Mouse (Mus musculus) forebrain, embryonic 11.5 days (tissue): ENCODE measurements around the gene Ptgfrn. TPM values are rescaled to one million over a fixed set of nuclear protein-coding genes. Genes with fewer than 3 reads are reported as not detected.

Experiments used
- ATAC-seq: fragments of 200-750 bp; cut with Nextera tagmentation; replicated peaks from 2 replicates; pipeline ENCODE4 v1.8.0; 2017; ENCODE audit warnings: moderate TSS enrichment; ENCODE audit not compliant: low FRiP score
- DNase-seq: peaks from one replicate; pipeline ENCODE4 v3.0.0-alpha.2; 2017; ENCODE audit warnings: low spot score
- H3K27ac ChIP-seq: fragments of 300-500 bp; sonication (generic); 2 replicates; pipeline ENCODE4 v1.5.1; 2014; ENCODE audit warnings: low read depth, low read length
- H3K27me3 ChIP-seq: fragments of 300-500 bp; sonication (generic); 2 replicates; pipeline ENCODE4 v1.6.1; 2014; ENCODE audit warnings: mild to moderate bottlenecking, low read length, mixed read lengths; ENCODE audit not compliant: control insufficient read depth, insufficient read depth
- H3K36me3 ChIP-seq: fragments of 300-500 bp; sonication (generic); 2 replicates; pipeline ENCODE4 v1.6.1; 2014; ENCODE audit warnings: mild to moderate bottlenecking, low read length, moderate library complexity, mixed read lengths; ENCODE audit not compliant: control insufficient read depth, insufficient read depth
- H3K4me1 ChIP-seq: fragments of 300-500 bp; sonication (generic); replicated peaks from 2 replicates; pipeline ENCODE4 v1.6.1; 2014; ENCODE audit warnings: low read length, mixed read lengths; ENCODE audit not compliant: control insufficient read depth, insufficient read depth
- H3K4me2 ChIP-seq: fragments of 300-500 bp; sonication (generic); 2 replicates; pipeline ENCODE4 v1.6.1; 2014; ENCODE audit warnings: low read depth, mild to moderate bottlenecking, low read length, moderate library complexity, mixed read lengths; ENCODE audit not compliant: severe bottlenecking
- H3K4me3 ChIP-seq: fragments of 300-500 bp; sonication (generic); 2 replicates; pipeline ENCODE4 v1.5.1; 2014; ENCODE audit warnings: low read depth, low read length
- H3K9ac ChIP-seq: fragments of 300-500 bp; sonication (generic); 2 replicates; pipeline ENCODE4 v1.6.1; 2014; ENCODE audit warnings: low read length
- H3K9me3 ChIP-seq: fragments of 300-500 bp; sonication (generic); 2 replicates; pipeline ENCODE4 v1.6.1; 2016; ENCODE audit warnings: low read length, mixed read lengths; ENCODE audit not compliant: control insufficient read depth
- WGBS: fragments of 180-500 bp; shearing (Covaris S2); extraction: QIAGEN DNeasy Blood & Tissue Kit; methylation state at CpG from one replicate; pipeline ENCODE4 v1.1.7; 2014; 5-methylcytosine and 5-hydroxymethylcytosine counted together
- polyA plus RNA-seq: library from polyadenylated mRNA; unstranded; fragments of >200 nt; fragmentation: Nextera tagmentation; extraction: Ambion mirVana; gene quantifications from 2 replicates; pipeline ENCODE4 v1.2.1, GENCODE M21; 2014

The Ptgfrn gene
- polyA plus RNA-seq, 1 experiment from 2014 or later = 5.3 TPM

GRCm38 (mm10) chr3:101036001-101036400 is 74.1 kb downstream of the Ptgfrn start:
- WGBS = 91% methylated on average over 2 of the region's 2 CpGs
- no peak overlapping the region for H3K9ac ChIP-seq
- no peak for ATAC-seq
- no peaks in the 10 kb centered on the region for H3K27me3 ChIP-seq
- DNase-seq = no peak
- H3K36me3 ChIP-seq = no peaks in the 10 kb centered on the region
- H3K4me3 ChIP-seq = no peak overlapping the region
- no peak overlapping the region for H3K4me2 ChIP-seq
- H3K27ac ChIP-seq = no peak overlapping the region
- H3K4me1 ChIP-seq = no peaks in the 10 kb centered on the region
- no peaks in the 10 kb centered on the region for H3K9me3 ChIP-seq

- no peak for DNase-seq
- WGBS = 89% methylated on average over 9 of the region's 9 CpGs
- no peak for ATAC-seq
These were observed 75.6 kb downstream of the Ptgfrn start for GRCm38 (mm10) chr3:101034509-101034908.

GRCm38 (mm10) chr3:101033644-101034043 is 76.4 kb downstream of the Ptgfrn start:
- Histone ChIP-seq H3K4me1 (no peaks in the 10 kb centered on the region), H3K27me3 (no peaks in the 10 kb centered on the region), H3K4me3 (no peak overlapping the region), H3K36me3 (no peaks in the 10 kb centered on the region), H3K9me3 (no peaks in the 10 kb centered on the region), H3K4me2 (no peak overlapping the region), H3K27ac (no peak overlapping the region), H3K9ac (no peak overlapping the region)
- no peak for ATAC-seq
- DNase-seq = no peak
- 78% methylated on average over 4 of the region's 4 CpGs for WGBS

More at GRCm38 (mm10) chr3:101034509-101034908, 75.6 kb downstream of the Ptgfrn start:
- no peak overlapping the region for H3K27ac ChIP-seq
- no peak overlapping the region for H3K9ac ChIP-seq
- no peak overlapping the region for H3K4me3 ChIP-seq
- no peak overlapping the region for H3K4me2 ChIP-seq
- H3K27me3 ChIP-seq = no peaks in the 10 kb centered on the region
- no peaks in the 10 kb centered on the region for H3K4me1 ChIP-seq
- H3K9me3 ChIP-seq = no peaks in the 10 kb centered on the region
- H3K36me3 ChIP-seq = no peaks in the 10 kb centered on the region

DNA sequence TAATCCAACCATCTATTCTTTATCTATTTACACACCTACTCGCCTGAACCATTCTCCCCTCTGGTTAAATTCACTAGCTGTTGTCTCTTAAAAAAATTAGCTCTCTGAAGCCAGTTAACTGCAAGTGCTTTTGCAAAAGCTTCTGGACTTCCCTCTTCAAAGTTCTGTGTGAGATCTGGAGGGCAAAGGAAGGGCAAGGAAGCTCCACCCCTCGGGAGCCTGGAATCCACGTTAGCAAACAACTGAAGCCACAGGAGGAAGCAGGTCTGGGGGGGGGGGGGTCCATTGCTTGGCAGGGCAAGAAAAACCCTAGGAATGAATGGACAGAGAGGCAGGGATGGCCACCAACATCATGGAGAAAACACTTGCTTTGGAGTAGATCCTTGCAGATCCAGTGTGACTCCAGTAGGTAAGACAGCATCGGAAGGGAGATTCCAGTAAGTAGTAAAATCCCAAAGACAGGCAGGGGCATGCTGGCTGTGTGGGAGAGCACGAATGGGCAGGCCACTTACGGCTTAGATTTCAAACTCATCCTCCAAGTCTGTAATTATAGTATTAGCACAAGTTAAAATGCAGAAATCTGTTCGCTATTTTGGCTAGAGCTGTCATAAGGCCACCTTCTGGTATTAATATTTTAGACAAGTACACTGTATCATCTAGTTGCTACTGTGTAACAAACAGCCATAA is 78.5 kb downstream of the Ptgfrn start:
- 73% methylated on average over 7 of the region's 7 CpGs for WGBS
- H3K4me1 ChIP-seq = no peaks in the 10 kb centered on the region
- H3K4me3 ChIP-seq = no peak overlapping the region
- H3K9me3 ChIP-seq = no peaks in the 10 kb centered on the region
- H3K9ac ChIP-seq = no peak overlapping the region
- H3K4me2 ChIP-seq = no peak overlapping the region
- ATAC-seq = no peak
- no peak overlapping the region for H3K27ac ChIP-seq
- H3K36me3 ChIP-seq = no peaks in the 10 kb centered on the region
- DNase-seq = no peak
- no peaks in the 10 kb centered on the region for H3K27me3 ChIP-seq

DNA sequence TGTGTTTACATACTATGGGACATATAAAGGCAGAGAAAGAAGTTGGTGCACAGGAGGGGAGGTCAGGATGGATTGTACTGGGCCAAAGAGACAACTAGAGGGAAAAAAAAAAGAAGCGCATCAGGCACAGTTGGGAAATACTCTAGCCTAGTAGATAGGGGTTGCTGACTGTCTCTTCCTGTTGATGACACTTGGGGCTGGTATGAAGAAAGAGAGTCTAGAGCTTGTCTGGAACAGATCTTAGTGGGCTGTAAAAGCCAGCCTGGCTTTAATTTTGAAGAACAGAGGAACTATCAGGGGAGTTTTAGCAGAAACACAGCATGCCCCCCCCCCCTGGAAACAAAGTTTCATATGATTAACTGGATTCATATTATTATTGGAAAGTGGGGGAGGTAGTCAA is 79.4 kb downstream of the Ptgfrn start:
- Histone ChIP-seq H3K4me2 (no peak overlapping the region), H3K9ac (no peak overlapping the region), H3K27ac (no peak overlapping the region), H3K36me3 (no peaks in the 10 kb centered on the region), H3K27me3 (no peaks in the 10 kb centered on the region), H3K4me3 (no peak overlapping the region), H3K4me1 (no peaks in the 10 kb centered on the region), H3K9me3 (no peaks in the 10 kb centered on the region)
- 96% methylated on average over 1 of the region's 1 CpGs for WGBS
- DNase-seq (no peak), ATAC-seq (no peak)

- Histone ChIP-seq H3K4me2 (no peak within 1 kb of the TSS), H3K4me1 (no peaks in the 10 kb centered on the region), H3K9me3 (no peaks in the 10 kb centered on the region), H3K36me3 (no peaks in the 10 kb centered on the region), H3K9ac (no peak within 1 kb of the TSS), H3K27me3 (no peaks in the 10 kb centered on the region), H3K4me3 (no peak within 1 kb of the TSS), H3K27ac (no peak within 1 kb of the TSS)
- 94% methylated on average over 4 of the region's 4 CpGs for WGBS
- ATAC-seq = no peak
- DNase-seq = no peak
These were observed 80.7 kb downstream of the Ptgfrn start, which contains the start of gene Cd101 for GRCm38 (mm10) chr3:101029339-101029738. TSS of gene Cd101 (minus strand) at chr3:101029556.

- Histone ChIP-seq H3K4me1 (no peaks in the 10 kb centered on the region), H3K36me3 (no peaks in the 10 kb centered on the region), H3K4me3 (no peak overlapping the region), H3K4me2 (no peak overlapping the region), H3K27me3 (no peaks in the 10 kb centered on the region), H3K9me3 (no peaks in the 10 kb centered on the region), H3K27ac (no peak overlapping the region), H3K9ac (no peak overlapping the region)
- ATAC-seq (no peak), DNase-seq (no peak)
- WGBS = 94% methylated on average over 1 of the region's 1 CpGs
These were observed 83.3 kb downstream of the Ptgfrn start for GRCm38 (mm10) chr3:101026741-101027140.

- H3K4me3 ChIP-seq = no peak overlapping the region
- ATAC-seq (no peak), DNase-seq (no peak)
- H3K36me3 ChIP-seq = no peaks in the 10 kb centered on the region
- no peaks in the 10 kb centered on the region for H3K9me3 ChIP-seq
- 91% methylated on average over 6 of the region's 6 CpGs for WGBS
- H3K27ac ChIP-seq = no peak overlapping the region
- no peaks in the 10 kb centered on the region for H3K4me1 ChIP-seq
- no peak overlapping the region for H3K9ac ChIP-seq
- no peak overlapping the region for H3K4me2 ChIP-seq
- H3K27me3 ChIP-seq = no peaks in the 10 kb centered on the region
These were observed 87.1 kb downstream of the Ptgfrn start for GRCm38 (mm10) chr3:101022967-101023366.

DNA sequence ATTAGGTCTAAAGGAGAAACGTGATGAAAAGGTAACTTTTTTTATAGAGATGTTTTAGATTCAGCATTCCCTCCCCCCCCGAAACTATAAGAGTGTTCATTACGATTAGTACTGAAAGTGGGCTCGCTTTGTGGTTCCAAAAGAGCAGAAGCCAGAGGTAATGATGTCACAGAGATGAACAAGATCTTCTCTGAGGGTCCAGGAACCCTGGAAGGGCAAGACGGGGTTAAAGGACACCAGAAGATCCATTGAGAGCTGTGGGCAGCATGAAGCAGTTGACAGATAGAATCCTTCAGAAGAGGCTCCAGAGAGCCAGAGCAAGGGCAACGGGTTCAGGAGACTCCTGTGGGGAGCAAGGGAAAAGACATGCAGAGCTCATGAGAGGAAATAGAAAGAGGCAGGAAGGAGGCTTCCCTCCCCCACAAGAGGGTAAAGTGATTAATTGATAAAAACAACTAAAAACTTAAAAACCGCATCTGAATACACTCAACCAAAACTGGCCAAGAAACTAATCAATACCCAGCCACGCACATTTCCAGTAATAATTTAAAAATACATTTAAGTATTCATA is 88.5 kb downstream of the Ptgfrn start:
- H3K4me3 ChIP-seq = no peak overlapping the region
- DNase-seq (no peak), ATAC-seq (no peak)
- H3K36me3 ChIP-seq = no peaks in the 10 kb centered on the region
- no peaks in the 10 kb centered on the region for H3K27me3 ChIP-seq
- H3K9me3 ChIP-seq = no peaks in the 10 kb centered on the region
- H3K9ac ChIP-seq = no peak overlapping the region
- WGBS = 82% methylated on average over 8 of the region's 8 CpGs
- no peaks in the 10 kb centered on the region for H3K4me1 ChIP-seq
- H3K27ac ChIP-seq = no peak overlapping the region
- no peak overlapping the region for H3K4me2 ChIP-seq
